Mouse (Mus musculus): ENCODE measurements around the gene Macrod2. TPM values are rescaled to one million over a fixed set of nuclear protein-coding genes. Genes with fewer than 3 reads are reported as not detected.

The Macrod2 gene
- polyA plus RNA-seq, 1 experiment from 2014 or later, result 90.5 TPM

DNA sequence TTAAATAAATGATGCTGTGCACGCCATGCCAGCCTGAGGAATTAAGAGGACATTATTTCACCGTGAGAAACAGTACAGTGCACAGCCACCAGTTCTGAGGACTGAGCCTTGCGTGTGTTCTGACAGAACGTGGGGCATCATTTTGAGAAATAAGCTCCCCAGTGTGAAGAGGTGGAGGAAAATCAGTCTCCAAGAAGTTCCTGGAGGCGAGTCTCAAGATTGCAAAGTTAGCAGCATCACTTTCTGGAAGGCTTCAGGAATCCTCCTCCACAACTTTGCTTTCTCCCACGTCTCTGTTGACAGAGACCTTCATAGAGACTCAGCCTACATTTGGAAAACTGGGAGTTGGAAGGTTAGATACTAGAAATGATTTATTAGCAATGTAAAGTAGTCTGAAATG, 932.2 kb downstream of the Macrod2 start:
- H3K27me3 ChIP-seq (replicated peaks), result no peaks in the 10 kb centered on the region
- H3K4me1 ChIP-seq, result no peaks in the 10 kb centered on the region
- H3K9ac ChIP-seq, result no peak overlapping the region
- 88% methylated on average over 6 of the region's 6 CpGs for WGBS
- H3K4me3 ChIP-seq, result no peak overlapping the region
- no peak overlapping the region for H3K4me2 ChIP-seq
- no peaks in the 10 kb centered on the region for H3K36me3 ChIP-seq (replicated peaks)
- no peak for ATAC-seq (replicated peaks)
- no peak overlapping the region for H3K27ac ChIP-seq
- no peaks in the 10 kb centered on the region for H3K9me3 ChIP-seq

GRCm38 (mm10) chr2:141337708-141338107, 942.6 kb downstream of the Macrod2 start:
- Histone ChIP-seq H3K27me3 (replicated peaks) (no peaks in the 10 kb centered on the region), H3K4me1 (no peaks in the 10 kb centered on the region), H3K4me3 (no peak overlapping the region), H3K4me2 (no peak overlapping the region), H3K9ac (no peak overlapping the region), H3K36me3 (replicated peaks) (no peaks in the 10 kb centered on the region), H3K27ac (no peak overlapping the region), H3K9me3 (no peaks in the 10 kb centered on the region)
- ATAC-seq (replicated peaks), result no peak
- WGBS, result 83% methylated on average over 3 of the region's 3 CpGs

- no peaks in the 10 kb centered on the region for H3K9me3 ChIP-seq
- ATAC-seq (replicated peaks), result peak; percentile 75; the same call in 1 of the 2 replicates
- no peak overlapping the region for H3K4me3 ChIP-seq
- no peak overlapping the region for H3K4me2 ChIP-seq
- no peaks in the 10 kb centered on the region for H3K27me3 ChIP-seq (replicated peaks)
- H3K9ac ChIP-seq, result no peak overlapping the region
- H3K36me3 ChIP-seq (replicated peaks), result no peaks in the 10 kb centered on the region
- no peaks in the 10 kb centered on the region for H3K4me1 ChIP-seq
- WGBS, result 60% methylated on average over 10 of the region's 10 CpGs
- no peak overlapping the region for H3K27ac ChIP-seq
Observed at GRCm38 (mm10) chr2:141343988-141344535, 949.0 kb downstream of the Macrod2 start.

DNA sequence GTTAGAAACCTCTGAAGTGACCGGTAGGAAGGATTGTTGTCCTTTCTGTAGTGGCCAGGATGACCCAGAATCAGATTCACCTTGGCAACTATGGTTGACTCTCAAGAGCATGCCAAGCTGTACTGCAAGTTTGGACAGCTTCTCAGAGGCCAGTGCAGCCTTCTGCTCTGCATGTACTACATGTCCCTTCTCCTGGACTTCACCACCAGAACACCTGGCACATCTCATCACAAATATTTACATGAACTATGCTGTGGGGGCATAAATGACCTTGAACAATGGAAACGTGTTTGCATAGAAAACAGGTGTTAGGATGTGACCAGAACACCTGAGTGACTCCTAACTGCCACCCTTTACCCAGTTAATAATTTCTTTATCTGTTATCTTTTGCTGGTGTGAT, 957.5 kb downstream of the Macrod2 start:
- H3K36me3 ChIP-seq (replicated peaks), result no peaks in the 10 kb centered on the region
- H3K4me1 ChIP-seq, result no peaks in the 10 kb centered on the region
- H3K4me3 ChIP-seq, result no peak overlapping the region
- no peak overlapping the region for H3K27ac ChIP-seq
- no peaks in the 10 kb centered on the region for H3K27me3 ChIP-seq (replicated peaks)
- H3K4me2 ChIP-seq, result no peak overlapping the region
- ATAC-seq (replicated peaks), result no peak
- H3K9me3 ChIP-seq, result no peaks in the 10 kb centered on the region
- H3K9ac ChIP-seq, result no peak overlapping the region
- 81% methylated on average over 2 of the region's 2 CpGs for WGBS

DNA sequence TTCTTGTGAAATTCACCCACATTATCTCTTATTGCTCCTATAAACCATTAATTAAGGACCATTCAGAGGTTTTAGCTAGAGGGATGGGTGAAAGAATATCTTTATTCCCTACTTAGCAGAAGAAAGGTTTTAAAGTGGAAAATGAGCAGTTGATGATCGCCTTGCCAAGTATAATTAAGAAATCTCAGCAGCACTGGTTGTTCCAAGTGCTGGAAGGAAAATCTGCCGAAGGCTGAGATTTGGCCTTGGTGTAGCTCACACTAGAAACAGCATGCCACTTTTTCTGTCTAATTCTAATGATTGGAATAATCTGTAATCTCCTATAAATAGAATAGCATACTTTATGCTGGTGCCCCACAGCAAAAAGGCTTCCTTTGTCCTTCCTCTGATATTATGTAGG, 993.5 kb downstream of the Macrod2 start:
- H3K4me3 ChIP-seq, result no peak overlapping the region
- H3K9me3 ChIP-seq, result no peaks in the 10 kb centered on the region
- WGBS, result 78% methylated on average over 2 of the region's 2 CpGs
- ATAC-seq (replicated peaks), result no peak
- no peak overlapping the region for H3K4me2 ChIP-seq
- no peak overlapping the region for H3K9ac ChIP-seq
- H3K27ac ChIP-seq, result no peak overlapping the region
- H3K36me3 ChIP-seq (replicated peaks), result no peaks in the 10 kb centered on the region
- H3K27me3 ChIP-seq (replicated peaks), result no peaks in the 10 kb centered on the region
- H3K4me1 ChIP-seq, result no peaks in the 10 kb centered on the region

- no peak for ATAC-seq (replicated peaks)
- 87% methylated on average over 4 of the region's 4 CpGs for WGBS
Observed at GRCm38 (mm10) chr2:141391229-141391628, 996.1 kb downstream of the Macrod2 start.

DNA sequence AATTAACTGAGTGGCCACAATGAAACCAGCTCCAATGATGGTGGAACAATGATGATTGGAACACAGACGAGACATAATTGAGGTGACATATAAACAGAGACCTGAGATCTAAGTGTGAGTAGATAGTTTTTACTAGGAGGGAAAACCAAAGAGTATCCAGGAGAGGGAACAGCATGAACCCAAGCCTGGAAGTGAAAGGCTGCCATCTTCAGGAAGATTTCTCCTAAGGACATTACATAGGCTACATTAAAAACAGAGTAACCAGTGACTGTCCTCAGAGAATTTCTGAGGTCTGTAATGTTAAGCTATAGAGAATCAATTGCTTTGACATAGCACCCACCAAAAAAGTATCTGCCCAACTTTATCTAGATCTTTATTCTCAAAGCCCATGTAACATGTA, 999.7 kb downstream of the Macrod2 start:
- H3K4me3 ChIP-seq, result no peak overlapping the region
- H3K9me3 ChIP-seq, result no peaks in the 10 kb centered on the region
- no peak overlapping the region for H3K4me2 ChIP-seq
- H3K9ac ChIP-seq, result no peak overlapping the region
- H3K27ac ChIP-seq, result no peak overlapping the region
- WGBS, result 76% methylated on average over 1 of the region's 1 CpGs
- no peaks in the 10 kb centered on the region for H3K4me1 ChIP-seq
- ATAC-seq (replicated peaks), result no peak
- no peaks in the 10 kb centered on the region for H3K36me3 ChIP-seq (replicated peaks)
- no peaks in the 10 kb centered on the region for H3K27me3 ChIP-seq (replicated peaks)

More at GRCm38 (mm10) chr2:141391229-141391628, 996.1 kb downstream of the Macrod2 start:
- no peaks in the 10 kb centered on the region for H3K9me3 ChIP-seq
- no peak overlapping the region for H3K27ac ChIP-seq
- no peak overlapping the region for H3K4me2 ChIP-seq
- no peaks in the 10 kb centered on the region for H3K4me1 ChIP-seq
- H3K36me3 ChIP-seq (replicated peaks), result no peaks in the 10 kb centered on the region
- H3K9ac ChIP-seq, result no peak overlapping the region
- H3K27me3 ChIP-seq (replicated peaks), result no peaks in the 10 kb centered on the region
- H3K4me3 ChIP-seq, result no peak overlapping the region

- H3K9ac ChIP-seq, result no peak overlapping the region
- no peaks in the 10 kb centered on the region for H3K36me3 ChIP-seq (replicated peaks)
- H3K4me2 ChIP-seq, result no peak overlapping the region
- H3K27me3 ChIP-seq (replicated peaks), result no peaks in the 10 kb centered on the region
- no peaks in the 10 kb centered on the region for H3K4me1 ChIP-seq
- H3K27ac ChIP-seq, result no peak overlapping the region
- no peak overlapping the region for H3K4me3 ChIP-seq
- 4% methylated on average over 2 of the region's 2 CpGs for WGBS
- ATAC-seq (replicated peaks), result no peak
- H3K9me3 ChIP-seq, result no peaks in the 10 kb centered on the region
Observed at GRCm38 (mm10) chr2:141408766-141409165, 1013.7 kb downstream of the Macrod2 start.

DNA sequence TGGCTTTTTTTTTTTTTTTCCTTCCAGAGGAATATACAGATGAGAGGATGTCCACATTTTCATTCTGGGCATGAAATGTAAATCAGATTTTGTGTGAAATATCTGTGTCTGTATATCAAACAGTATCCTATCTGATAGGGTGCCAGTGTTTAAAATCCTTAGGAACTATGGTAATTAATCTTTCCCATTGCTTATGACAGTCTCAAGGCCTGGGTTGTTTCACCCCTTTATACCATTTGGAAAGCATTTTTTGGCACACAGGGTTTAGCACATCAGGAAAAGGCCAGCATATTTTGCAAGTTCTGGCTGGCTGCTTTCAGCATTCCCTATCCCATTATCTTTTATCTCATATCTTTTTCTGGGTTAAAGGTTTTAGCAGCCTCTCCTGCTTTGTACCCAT, 1021.3 kb downstream of the Macrod2 start:
- no peak overlapping the region for H3K9ac ChIP-seq
- no peak overlapping the region for H3K4me2 ChIP-seq
- H3K4me1 ChIP-seq, result peaks cover 9% of the 10 kb centered on the region
- no peaks in the 10 kb centered on the region for H3K27me3 ChIP-seq (replicated peaks)
- peak overlapping the region; percentile 62 for H3K27ac ChIP-seq
- no peaks in the 10 kb centered on the region for H3K9me3 ChIP-seq
- no peaks in the 10 kb centered on the region for H3K36me3 ChIP-seq (replicated peaks)
- no peak overlapping the region for H3K4me3 ChIP-seq
- peak; percentile 37; the same call in 1 of the 2 replicates for ATAC-seq (replicated peaks)

- Histone ChIP-seq H3K4me1 (peaks cover 9% of the 10 kb centered on the region), H3K4me2 (no peak overlapping the region), H3K36me3 (replicated peaks) (no peaks in the 10 kb centered on the region), H3K27ac (peak overlapping the region; percentile 62), H3K9ac (no peak overlapping the region), H3K9me3 (no peaks in the 10 kb centered on the region), H3K27me3 (replicated peaks) (no peaks in the 10 kb centered on the region), H3K4me3 (no peak overlapping the region)
- peak; percentile 80 for ATAC-seq (replicated peaks)
- 32% methylated on average over 8 of the region's 8 CpGs for WGBS
Observed at GRCm38 (mm10) chr2:141416855-141417544, 1021.9 kb downstream of the Macrod2 start.

DNA sequence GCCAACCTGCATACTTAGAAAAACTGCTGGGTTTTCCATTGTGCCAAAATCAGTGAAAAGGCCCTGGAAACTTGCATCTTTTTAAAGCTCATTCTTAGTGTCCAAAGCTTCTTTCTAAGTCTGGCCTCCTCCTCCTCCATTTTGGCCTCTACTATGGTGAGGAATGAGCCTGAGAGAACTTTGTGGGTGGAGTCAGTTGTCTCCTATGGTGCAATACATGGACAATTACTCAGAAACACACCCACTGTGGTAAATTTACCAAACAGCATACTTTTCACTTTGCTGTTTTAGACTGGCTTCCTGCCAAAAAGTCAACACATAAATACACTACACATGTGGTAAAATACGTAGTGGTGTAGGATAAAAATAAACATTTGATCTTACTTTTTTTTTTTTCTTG, 1024.7 kb downstream of the Macrod2 start:
- no peak for ATAC-seq (replicated peaks)
- Histone ChIP-seq H3K4me2 (no peak overlapping the region), H3K36me3 (replicated peaks) (no peaks in the 10 kb centered on the region), H3K27me3 (replicated peaks) (no peaks in the 10 kb centered on the region), H3K4me1 (peaks cover 9% of the 10 kb centered on the region), H3K9ac (no peak overlapping the region), H3K9me3 (no peaks in the 10 kb centered on the region), H3K27ac (no peak overlapping the region), H3K4me3 (no peak overlapping the region)
- 72% methylated on average over 1 of the region's 1 CpGs for WGBS

DNA sequence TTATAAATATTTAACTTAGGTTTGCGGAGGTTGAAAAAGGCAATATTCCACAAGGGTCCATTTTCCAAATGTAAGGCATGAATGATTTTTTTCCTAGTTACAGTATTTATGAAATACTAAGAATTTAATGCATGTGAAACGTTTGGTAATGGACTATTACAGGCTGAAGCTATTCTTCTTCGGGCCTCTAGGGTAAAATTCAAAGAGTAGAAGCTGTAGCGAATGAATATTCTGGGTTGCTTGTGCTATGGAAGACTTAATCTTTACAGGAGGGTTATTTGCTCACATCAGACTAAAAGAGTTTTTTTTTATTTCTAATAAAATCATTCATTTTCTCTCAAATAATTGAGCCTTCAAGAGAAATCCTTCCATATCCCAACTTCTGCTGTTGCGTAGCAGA, 1039.0 kb downstream of the Macrod2 start:
- H3K27ac ChIP-seq, result no peak overlapping the region
- no peaks in the 10 kb centered on the region for H3K36me3 ChIP-seq (replicated peaks)
- no peaks in the 10 kb centered on the region for H3K9me3 ChIP-seq
- H3K9ac ChIP-seq, result no peak overlapping the region
- no peak overlapping the region for H3K4me2 ChIP-seq
- 84% methylated on average over 5 of the region's 5 CpGs for WGBS
- no peak overlapping the region for H3K4me3 ChIP-seq
- 0 out of 2 replicates have a peak, but pooled peaks cover 5% of the 10 kb centered on the region for H3K4me1 ChIP-seq
- no peaks in the 10 kb centered on the region for H3K27me3 ChIP-seq (replicated peaks)
- ATAC-seq (replicated peaks), result no peak

Data from midbrain, embryonic 15.5 days (tissue).